Mouse (Mus musculus) heart, postnatal 0 days (tissue): ENCODE results near the gene Alpi. TPM values are rescaled to one million over a fixed set of nuclear protein-coding genes. Genes with fewer than 3 reads are reported as not detected.

Experiments used
- ATAC-seq: fragments of 200-750 bp; cut with Nextera tagmentation; 2 replicates; pipeline ENCODE4 v1.8.0; 2017; ENCODE audit warnings: low read depth, moderate number of reproducible peaks, moderate library complexity; ENCODE audit not compliant: insufficient read depth
- DNase-seq: peaks from one replicate; pipeline ENCODE4 v3.0.0-alpha.2; 2016; ENCODE audit warnings: low spot score
- H3K27ac ChIP-seq: fragments of 300-500 bp; sonication (generic); 2 replicates; pipeline ENCODE4 v1.5.1; 2014; ENCODE audit warnings: low read depth, mild to moderate bottlenecking
- H3K27me3 ChIP-seq: fragments of 300-500 bp; sonication (generic); 2 replicates; pipeline ENCODE4 v1.6.1; 2014; ENCODE audit warnings: low read length, mixed read lengths; ENCODE audit not compliant: control insufficient read depth, insufficient read depth
- H3K36me3 ChIP-seq: fragments of 300-500 bp; sonication (generic); replicated peaks from 2 replicates; pipeline ENCODE4 v1.6.1; 2014; ENCODE audit warnings: low read length, mixed read lengths; ENCODE audit not compliant: control insufficient read depth, insufficient read depth
- H3K4me1 ChIP-seq: fragments of 300-500 bp; sonication (generic); 2 replicates; pipeline ENCODE4 v1.6.1; 2014; ENCODE audit warnings: antibody characterized with exemption; ENCODE audit not compliant: control insufficient read depth, insufficient read depth
- H3K4me2 ChIP-seq: fragments of 300-500 bp; sonication (generic); 2 replicates; pipeline ENCODE4 v1.6.1; 2014; ENCODE audit warnings: low read depth, mild to moderate bottlenecking, low read length, moderate library complexity
- H3K4me3 ChIP-seq: fragments of 300-500 bp; sonication (generic); 2 replicates; pipeline ENCODE4 v1.5.1; 2014; ENCODE audit warnings: low read depth, low read length
- H3K9ac ChIP-seq: fragments of 300-500 bp; sonication (generic); replicated peaks from 2 replicates; pipeline ENCODE4 v1.6.1; 2014; ENCODE audit warnings: low read depth, low read length, mixed read lengths
- H3K9me3 ChIP-seq: fragments of 300-500 bp; sonication (generic); replicated peaks from 2 replicates; pipeline ENCODE4 v1.6.1; 2016; ENCODE audit warnings: low read length; ENCODE audit not compliant: control insufficient read depth
- CTCF ChIP-seq: IDR thresholded peaks from 2 replicates; pipeline ENCODE4 v1.5.1; 2016; ENCODE audit warnings: antibody characterized with exemption, control low read depth, low read depth
- EP300 ChIP-seq: IDR thresholded peaks from 2 replicates; pipeline ENCODE4 v1.6.1; 2016; ENCODE audit warnings: antibody characterized with exemption, low read depth
- WGBS: fragments of 180-500 bp; shearing (Covaris S2); extraction: QIAGEN DNeasy Blood & Tissue Kit; methylation state at CpG from one replicate; pipeline ENCODE4 v1.1.7; 2014; 5-methylcytosine and 5-hydroxymethylcytosine counted together
- polyA plus RNA-seq: library from polyadenylated mRNA; unstranded; fragments of >200 nt; fragmentation: Nextera tagmentation; extraction: Ambion mirVana; gene quantifications from 2 replicates; pipeline ENCODE4 v1.2.1, GENCODE M21; 2015
- total RNA-seq: library from RNA; depleted of rRNA; stranded (reverse); fragments of >200 nt; gene quantifications from 2 replicates; pipeline ENCODE4 v1.2.3, GENCODE M21; 2014; ENCODE audit warnings: low replicate concordance

Gene Alpi
- total and polyA plus RNA-seq, 2 experiments from 2014 or later = not detected

- H3K4me3 ChIP-seq = no peak overlapping the region; the same call in 1 of the 2 replicates
- TF ChIP-seq EP300 = no peak
- no peak for TF ChIP-seq CTCF
- no peaks in the 10 kb centered on the region for H3K9me3 ChIP-seq
- H3K4me2 ChIP-seq = peak overlapping the region; percentile 21; the same call in 1 of the 2 replicates
- ATAC-seq (no peak), DNase-seq (no peak)
- no peaks in the 10 kb centered on the region for H3K36me3 ChIP-seq
- no peak overlapping the region for H3K9ac ChIP-seq
- 9% methylated on average over 43 of the region's 43 CpGs for WGBS
- peaks cover 42% of the 10 kb centered on the region for H3K27me3 ChIP-seq
- 0 out of 2 replicates have a peak, but pooled peaks cover 5% of the 10 kb centered on the region for H3K4me1 ChIP-seq
- no peak overlapping the region for H3K27ac ChIP-seq
These were observed 26.0 kb upstream of the Alpi start for GRCm38 (mm10) chr1:87127206-87128030.

GRCm38 (mm10) chr1:87124673-87125072 lies 23.3 kb upstream of the Alpi start, which contains the start of gene Akp3:
Akp3 (plus strand) TSS chr1:87124973.
- Histone ChIP-seq H3K4me3 (no peak within 1 kb of the TSS), H3K4me2 (no peak within 1 kb of the TSS), H3K9me3 (no peaks in the 10 kb centered on the region), H3K36me3 (no peaks in the 10 kb centered on the region), H3K27me3 (peaks cover 39% of the 10 kb centered on the region), H3K27ac (no peak within 1 kb of the TSS), H3K9ac (no peak within 1 kb of the TSS), H3K4me1 (0 out of 2 replicates have a peak, but pooled peaks cover 5% of the 10 kb centered on the region)
- ATAC-seq = no peak
- DNase-seq = no peak
- TF ChIP-seq EP300 (no peak), CTCF (no peak)
- 72% methylated on average over 6 of the region's 6 CpGs for WGBS

DNA sequence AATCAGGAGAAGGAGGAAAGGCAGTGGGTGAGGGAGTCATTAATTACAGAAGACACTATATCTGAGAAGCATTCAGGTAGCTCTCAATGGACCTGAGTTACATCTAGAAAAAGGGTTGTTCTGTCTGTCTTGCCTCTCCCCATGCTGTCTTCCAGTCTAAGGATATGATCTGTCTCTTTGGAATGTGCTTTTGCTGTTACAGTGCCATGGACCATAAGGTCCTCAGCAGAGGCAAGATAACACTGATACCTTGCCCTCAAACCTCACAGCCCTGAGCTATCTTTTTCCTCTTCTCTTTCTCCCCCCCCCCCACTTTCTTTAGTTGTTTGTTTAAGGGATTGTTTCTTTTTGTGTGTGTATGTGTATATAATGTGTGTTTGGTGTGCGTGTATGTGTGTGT lies 13.4 kb upstream of the Alpi start:
- H3K4me2 ChIP-seq = no peak overlapping the region
- H3K4me1 ChIP-seq = no peaks in the 10 kb centered on the region
- 63% methylated on average over 1 of the region's 1 CpGs for WGBS
- DNase-seq = no peak
- H3K27ac ChIP-seq = no peak overlapping the region
- no peaks in the 10 kb centered on the region for H3K27me3 ChIP-seq
- no peaks in the 10 kb centered on the region for H3K9me3 ChIP-seq
- no peak for TF ChIP-seq CTCF
- no peak for TF ChIP-seq EP300
- no peaks in the 10 kb centered on the region for H3K36me3 ChIP-seq
- H3K4me3 ChIP-seq = no peak overlapping the region
- no peak for ATAC-seq
- no peak overlapping the region for H3K9ac ChIP-seq

- DNase-seq (no peak), ATAC-seq (no peak)
- Histone ChIP-seq H3K9ac (no peak overlapping the region), H3K27ac (no peak overlapping the region), H3K9me3 (no peaks in the 10 kb centered on the region), H3K27me3 (no peaks in the 10 kb centered on the region), H3K4me1 (no peaks in the 10 kb centered on the region), H3K4me3 (no peak overlapping the region), H3K36me3 (no peaks in the 10 kb centered on the region), H3K4me2 (no peak overlapping the region)
- WGBS = 40% methylated on average over 9 of the region's 9 CpGs
- TF ChIP-seq EP300 (no peak), CTCF (peak; percentile 32)
These were observed 10.4 kb upstream of the Alpi start for GRCm38 (mm10) chr1:87111719-87112354.

GRCm38 (mm10) chr1:87108564-87108963 lies 7.2 kb upstream of the Alpi start:
- Histone ChIP-seq H3K9me3 (no peaks in the 10 kb centered on the region), H3K4me1 (no peaks in the 10 kb centered on the region), H3K9ac (no peak overlapping the region), H3K27ac (no peak overlapping the region), H3K4me3 (no peak overlapping the region), H3K27me3 (no peaks in the 10 kb centered on the region), H3K4me2 (no peak overlapping the region), H3K36me3 (no peaks in the 10 kb centered on the region)
- no peak for DNase-seq
- TF ChIP-seq CTCF = no peak
- TF ChIP-seq EP300 = no peak
- 81% methylated on average over 4 of the region's 4 CpGs for WGBS
- no peak for ATAC-seq
